Comparison of ENCODE assay signal across 26 mouse cellular contexts in genomic region chr2:166767591-166767990, GRCm38 (mm10).
"Had no signal": no experiment of that assay in that cellular context is flagged by ENCODE, and none has a peak within 500 bp of the region (broad histone marks: within the 10 kb centered on the region; RNA-seq: fewer than 3 reads in every experiment).

No protein-coding gene starts in this region.

- H3K27me3 ChIP-seq: heart, embryonic 13.5 days; heart, embryonic 15.5 days; hindbrain, embryonic 13.5 days; hindbrain, embryonic 15.5 days; intestine, embryonic 15.5 days; limb, embryonic 13.5 days; limb, embryonic 15.5 days had no signal

- H3K4me3 ChIP-seq: heart, adult 2 months; heart, embryonic 13.5 days; heart, embryonic 15.5 days; hindbrain, embryonic 13.5 days; hindbrain, embryonic 15.5 days; intestine, embryonic 15.5 days; layer of hippocampus, adult 2 months; limb, embryonic 13.5 days; limb, embryonic 15.5 days; liver, embryonic 12.5 days had no signal

- H3K27ac ChIP-seq: heart, adult 2 months; heart, embryonic 13.5 days; heart, embryonic 15.5 days; hindbrain, embryonic 13.5 days; hindbrain, embryonic 15.5 days; intestine, embryonic 15.5 days; layer of hippocampus, adult 2 months; limb, embryonic 13.5 days; limb, embryonic 15.5 days; liver, embryonic 12.5 days; liver, embryonic 14.5 days had no signal

- DNase-seq: gastrocnemius, postnatal 14 days; gastrocnemius, postnatal 36 days; heart, adult 11 months; heart, adult 2 months; heart, postnatal 14 days; heart, postnatal 36 days; kidney, adult 18-20 months; kidney, adult 8-10 months; kidney, postnatal 10 days; kidney, postnatal 25 days; kidney, postnatal 4 days; layer of hippocampus, postnatal 36 days; left cerebral cortex, postnatal 4 days had no signal

- ATAC-seq: inflammation-experienced regulatory T-cells, adult 6 months; intestine, embryonic 15.5 days; intestine, postnatal 0 days; liver, embryonic 12.5 days had no signal

- H3K9ac ChIP-seq: heart, embryonic 13.5 days; heart, embryonic 15.5 days; hindbrain, embryonic 13.5 days; hindbrain, embryonic 15.5 days; intestine, embryonic 15.5 days; limb, embryonic 13.5 days; limb, embryonic 15.5 days; liver, embryonic 12.5 days; liver, embryonic 14.5 days had no signal

- H3K4me1 ChIP-seq: heart, embryonic 13.5 days; heart, embryonic 15.5 days; intestine, embryonic 15.5 days; liver, embryonic 12.5 days had no signal

- H3K4me2 ChIP-seq: heart, embryonic 11.5 days; heart, embryonic 13.5 days; heart, embryonic 15.5 days; hindbrain, embryonic 13.5 days; hindbrain, embryonic 15.5 days; intestine, embryonic 15.5 days; limb, embryonic 13.5 days; limb, embryonic 15.5 days; liver, embryonic 12.5 days had no signal

- H3K9me3 ChIP-seq: heart, embryonic 13.5 days; heart, embryonic 15.5 days; hindbrain, embryonic 13.5 days; hindbrain, embryonic 15.5 days; intestine, embryonic 15.5 days; limb, embryonic 13.5 days; limb, embryonic 15.5 days; liver, embryonic 12.5 days had no signal

- H3K36me3 ChIP-seq: heart, embryonic 13.5 days; heart, embryonic 15.5 days; hindbrain, embryonic 13.5 days; hindbrain, embryonic 15.5 days; intestine, embryonic 15.5 days; limb, embryonic 13.5 days; limb, embryonic 15.5 days; liver, embryonic 12.5 days had no signal
